Mouse (Mus musculus): ENCODE results near the gene Cdk11b.

- TF ChIP-seq CTCF (IDR thresholded peaks at IDR 0.05) (no peak), EP300 (IDR thresholded peaks at IDR 0.05) (no peak)
Observed at GRCm38 (mm10) chr4:155618321-155618720, 6.3 kb upstream of the Cdk11b start.

Measured in lung, postnatal 0 days (tissue).